Mouse (Mus musculus): ENCODE measurements around the gene Ddi2. TPM values are rescaled to one million over a fixed set of nuclear protein-coding genes. Genes with fewer than 3 reads are reported as not detected.

Ddi2 gene
- total and polyA plus RNA-seq, 3 experiments, result 8.7 to 29.4 (median 28.6) TPM

- Histone ChIP-seq H3K4me1 (ENCODE audit: control insufficient read depth, insufficient read depth, low read length) (peaks cover 3% of the 10 kb centered on the region; the same call in 1 of the 2 replicates), H3K36me3 (ENCODE audit: control insufficient read depth, insufficient read depth, low read length) (no peaks in the 10 kb centered on the region), H3K4me3 (no peak overlapping the region), H3K27ac (no peak overlapping the region), H3K9ac (ENCODE audit: low read depth, low read length) (no peak overlapping the region), H3K79me2 (replicated peaks; ENCODE audit: control insufficient read depth, insufficient read depth, low read length) (no peaks in the 10 kb centered on the region), H3K27me3 (ENCODE audit: control insufficient read depth, insufficient read depth, low read length) (no peaks in the 10 kb centered on the region)
- intact Hi-C loops (cut with DNase I), result no loop called here
- WGBS, result 33% methylated on average over 11 of the region's 11 CpGs
- DNase-seq, result peak; percentile 28 to 50
- TF ChIP-seq EP300 (IDR thresholded peaks at IDR 0.05; ENCODE audit: insufficient read depth, low read depth, low read length) (no peak), CTCF (IDR thresholded peaks at IDR 0.05) (no peak), POLR2A (IDR thresholded peaks at IDR 0.05; ENCODE audit: insufficient read depth, low read depth, low read length) (no peak)
Observed at GRCm38 (mm10) chr4:141749557-141749956, 26.3 kb upstream of the Ddi2 start.

DNA sequence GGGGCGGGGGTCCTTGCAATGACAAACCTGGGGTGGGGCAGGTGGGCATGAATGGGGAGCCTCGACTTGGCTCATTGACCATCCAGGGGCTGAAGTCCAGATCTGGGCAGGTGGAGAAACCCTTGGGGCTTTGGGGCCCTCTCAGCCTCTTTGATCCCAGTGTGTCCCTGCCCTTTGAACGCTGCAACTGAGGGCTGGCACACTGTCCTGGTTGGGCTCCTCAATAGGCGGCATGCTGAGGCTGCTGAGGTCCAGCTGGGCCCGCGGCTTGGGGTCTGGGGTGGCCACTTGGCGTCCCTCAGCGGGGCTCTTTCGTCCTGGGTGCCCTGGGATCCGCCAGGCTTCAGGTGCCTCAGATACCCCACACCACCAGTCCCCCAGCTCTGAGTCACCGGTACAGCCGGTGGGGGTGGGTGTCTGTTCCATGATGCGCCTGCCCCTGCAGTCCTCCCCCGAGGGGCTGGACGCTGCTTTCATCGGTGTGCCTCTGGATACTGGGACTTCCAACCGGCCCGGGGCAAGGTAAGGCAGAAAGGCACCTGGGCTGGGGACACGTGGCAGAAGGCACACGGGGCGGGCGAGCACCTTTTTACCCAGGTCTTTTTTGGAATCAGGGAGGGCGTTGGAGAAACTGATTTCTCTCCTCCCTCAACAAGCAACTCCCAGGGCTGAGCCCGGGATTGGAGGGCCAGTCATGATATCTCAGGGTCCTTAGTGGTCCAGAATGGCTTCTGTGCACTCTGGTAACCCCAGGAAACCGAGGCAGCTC lies 23.5 kb upstream of the Ddi2 start, which contains the start of gene Agmat:
Gene Agmat, plus strand, starts transcription at position 95 of the 769 bp plus-strand sequence.
- no peaks in the 10 kb centered on the region for H3K36me3 ChIP-seq (ENCODE audit: control insufficient read depth, insufficient read depth, low read length)
- H3K4me3 ChIP-seq, result no peak within 1 kb of the TSS
- 40% methylated on average over 25 of the region's 25 CpGs for WGBS
- H3K79me2 ChIP-seq (replicated peaks; ENCODE audit: control insufficient read depth, insufficient read depth, low read length), result no peaks in the 10 kb centered on the region
- intact Hi-C loops (cut with DNase I), result no loop called here
- no peaks in the 10 kb centered on the region for H3K27me3 ChIP-seq (ENCODE audit: control insufficient read depth, insufficient read depth, low read length)
- peaks cover 3% of the 10 kb centered on the region; the same call in 1 of the 2 replicates for H3K4me1 ChIP-seq (ENCODE audit: control insufficient read depth, insufficient read depth, low read length)
- no peak within 1 kb of the TSS for H3K9ac ChIP-seq (ENCODE audit: low read depth, low read length)
- H3K27ac ChIP-seq, result no peak within 1 kb of the TSS
- no peak for DNase-seq
- TF ChIP-seq POLR2A (IDR thresholded peaks at IDR 0.05; ENCODE audit: insufficient read depth, low read depth, low read length), result no peak
- no peak for TF ChIP-seq EP300 (IDR thresholded peaks at IDR 0.05; ENCODE audit: insufficient read depth, low read depth, low read length)
- TF ChIP-seq CTCF (IDR thresholded peaks at IDR 0.05), result no peak

GRCm38 (mm10) chr4:141742381-141742780 lies 19.2 kb upstream of the Ddi2 start:
- Histone ChIP-seq H3K27ac (no peak overlapping the region), H3K79me2 (replicated peaks; ENCODE audit: control insufficient read depth, insufficient read depth, low read length) (no peaks in the 10 kb centered on the region), H3K4me1 (ENCODE audit: control insufficient read depth, insufficient read depth, low read length) (no peaks in the 10 kb centered on the region), H3K4me3 (no peak overlapping the region), H3K27me3 (ENCODE audit: control insufficient read depth, insufficient read depth, low read length) (no peaks in the 10 kb centered on the region), H3K9ac (ENCODE audit: low read depth, low read length) (no peak overlapping the region), H3K36me3 (ENCODE audit: control insufficient read depth, insufficient read depth, low read length) (no peaks in the 10 kb centered on the region)
- TF ChIP-seq CTCF (IDR thresholded peaks at IDR 0.05) (no peak), POLR2A (IDR thresholded peaks at IDR 0.05; ENCODE audit: insufficient read depth, low read depth, low read length) (no peak), EP300 (IDR thresholded peaks at IDR 0.05; ENCODE audit: insufficient read depth, low read depth, low read length) (no peak)
- intact Hi-C loops (cut with DNase I), result no loop called here
- WGBS, result 86% methylated on average over 4 of the region's 4 CpGs
- DNase-seq, result no peak

- TF ChIP-seq POLR2A (IDR thresholded peaks at IDR 0.05; ENCODE audit: insufficient read depth, low read depth, low read length) (no peak), EP300 (IDR thresholded peaks at IDR 0.05; ENCODE audit: insufficient read depth, low read depth, low read length) (no peak), CTCF (IDR thresholded peaks at IDR 0.05) (no peak)
- Histone ChIP-seq H3K27ac (no peak overlapping the region), H3K36me3 (ENCODE audit: control insufficient read depth, insufficient read depth, low read length) (no peaks in the 10 kb centered on the region), H3K4me3 (no peak overlapping the region), H3K4me1 (ENCODE audit: control insufficient read depth, insufficient read depth, low read length) (no peaks in the 10 kb centered on the region), H3K79me2 (replicated peaks; ENCODE audit: control insufficient read depth, insufficient read depth, low read length) (no peaks in the 10 kb centered on the region), H3K27me3 (ENCODE audit: control insufficient read depth, insufficient read depth, low read length) (no peaks in the 10 kb centered on the region), H3K9ac (ENCODE audit: low read depth, low read length) (no peak overlapping the region)
- 43% methylated on average over 9 of the region's 9 CpGs for WGBS
- intact Hi-C loops (cut with DNase I), result no loop called here
- DNase-seq, result no peak
Observed at GRCm38 (mm10) chr4:141741856-141742255, 18.6 kb upstream of the Ddi2 start.

- Histone ChIP-seq H3K79me2 (replicated peaks; ENCODE audit: control insufficient read depth, insufficient read depth, low read length) (no peaks in the 10 kb centered on the region), H3K4me1 (ENCODE audit: control insufficient read depth, insufficient read depth, low read length) (peaks cover 1% of the 10 kb centered on the region; the same call in 1 of the 2 replicates), H3K9ac (ENCODE audit: low read depth, low read length) (no peak overlapping the region), H3K4me3 (no peak overlapping the region), H3K27me3 (ENCODE audit: control insufficient read depth, insufficient read depth, low read length) (no peaks in the 10 kb centered on the region), H3K36me3 (ENCODE audit: control insufficient read depth, insufficient read depth, low read length) (no peaks in the 10 kb centered on the region), H3K27ac (no peak overlapping the region)
- no peak for DNase-seq
- intact Hi-C loops (cut with DNase I), result no loop called here
- TF ChIP-seq CTCF (IDR thresholded peaks at IDR 0.05), result no peak
- no peak for TF ChIP-seq POLR2A (IDR thresholded peaks at IDR 0.05; ENCODE audit: insufficient read depth, low read depth, low read length)
- no peak for TF ChIP-seq EP300 (IDR thresholded peaks at IDR 0.05; ENCODE audit: insufficient read depth, low read depth, low read length)
- 74% methylated on average over 8 of the region's 8 CpGs for WGBS
Observed at GRCm38 (mm10) chr4:141738015-141738414, 14.8 kb upstream of the Ddi2 start.

GRCm38 (mm10) chr4:141736856-141737255 lies 13.6 kb upstream of the Ddi2 start:
- no peak for TF ChIP-seq CTCF (IDR thresholded peaks at IDR 0.05)
- no peak for TF ChIP-seq EP300 (IDR thresholded peaks at IDR 0.05; ENCODE audit: insufficient read depth, low read depth, low read length)
- no peak for TF ChIP-seq POLR2A (IDR thresholded peaks at IDR 0.05; ENCODE audit: insufficient read depth, low read depth, low read length)
- Histone ChIP-seq H3K9ac (ENCODE audit: low read depth, low read length) (no peak overlapping the region), H3K4me1 (ENCODE audit: control insufficient read depth, insufficient read depth, low read length) (peaks cover 1% of the 10 kb centered on the region; the same call in 1 of the 2 replicates), H3K4me3 (no peak overlapping the region), H3K27me3 (ENCODE audit: control insufficient read depth, insufficient read depth, low read length) (no peaks in the 10 kb centered on the region), H3K27ac (no peak overlapping the region), H3K79me2 (replicated peaks; ENCODE audit: control insufficient read depth, insufficient read depth, low read length) (no peaks in the 10 kb centered on the region), H3K36me3 (ENCODE audit: control insufficient read depth, insufficient read depth, low read length) (no peaks in the 10 kb centered on the region)
- 59% methylated on average over 4 of the region's 4 CpGs for WGBS
- DNase-seq, result no peak
- intact Hi-C loops (cut with DNase I), result no loop called here
